Mouse (Mus musculus) induced T-regulatory cell, adult 2 months (primary cell): ENCODE data around the gene Elovl1.
A peak's percentile ranks its signal among the peaks of the same experiment; 100 is the strongest.

Experiments used
- DNase-seq: peaks from one replicate; pipeline ENCODE4 v3.0.0-alpha.2; 2012; ENCODE audit warnings: low read depth

Gene Elovl1

GRCm38 (mm10) chr4:118427768-118428451 lies at the start of gene Elovl1:
Gene Elovl1 (plus strand): TSS chr4:118428093.
- DNase-seq: peak; percentile 90

GRCm38 (mm10) chr4:118383271-118383670 lies 44.6 kb upstream of the Elovl1 start:
- DNase-seq: no peak

- no peak for DNase-seq
Measured at GRCm38 (mm10) chr4:118387316-118387715, 40.6 kb upstream of the Elovl1 start.

- DNase-seq: no peak
Measured at GRCm38 (mm10) chr4:118390146-118390545, 37.7 kb upstream of the Elovl1 start.

- DNase-seq: no peak
Measured at GRCm38 (mm10) chr4:118394505-118394904, 33.4 kb upstream of the Elovl1 start.

GRCm38 (mm10) chr4:118395289-118395688 lies 32.6 kb upstream of the Elovl1 start:
- DNase-seq: no peak

GRCm38 (mm10) chr4:118396433-118396832 lies 31.5 kb upstream of the Elovl1 start:
- DNase-seq: no peak

- DNase-seq: no peak
Measured at GRCm38 (mm10) chr4:118398400-118398799, 29.5 kb upstream of the Elovl1 start.

- no peak for DNase-seq
Measured at GRCm38 (mm10) chr4:118401421-118401820, 26.5 kb upstream of the Elovl1 start.

GRCm38 (mm10) chr4:118401918-118402317 lies 26.0 kb upstream of the Elovl1 start:
- DNase-seq: no peak

- no peak for DNase-seq
Measured at GRCm38 (mm10) chr4:118402701-118403100, 25.2 kb upstream of the Elovl1 start.

GRCm38 (mm10) chr4:118409142-118409900 lies 18.6 kb upstream of the Elovl1 start, which contains the start of the genes Szt2 and Med8:
Gene Szt2 (minus strand): TSS chr4:118409273.
Gene Med8 (plus strand): TSS chr4:118409337.
- peak; percentile 97 for DNase-seq

- no peak for DNase-seq
Measured at GRCm38 (mm10) chr4:118410871-118411270, 17.0 kb upstream of the Elovl1 start.

GRCm38 (mm10) chr4:118413553-118413952 lies 14.3 kb upstream of the Elovl1 start:
- DNase-seq: no peak

GRCm38 (mm10) chr4:118415779-118416178 lies 12.1 kb upstream of the Elovl1 start:
- DNase-seq: no peak

- DNase-seq: no peak
Measured at GRCm38 (mm10) chr4:118416329-118416728, 11.6 kb upstream of the Elovl1 start.

GRCm38 (mm10) chr4:118417112-118417797 lies 10.6 kb upstream of the Elovl1 start:
- DNase-seq: no peak

- no peak for DNase-seq
Measured at GRCm38 (mm10) chr4:118421384-118421783, 6.5 kb upstream of the Elovl1 start.

GRCm38 (mm10) chr4:118424541-118425160 lies 3.2 kb upstream of the Elovl1 start:
- no peak for DNase-seq

- DNase-seq: no peak
Measured at GRCm38 (mm10) chr4:118425374-118425773, 2.5 kb upstream of the Elovl1 start.

- DNase-seq: no peak
Measured at GRCm38 (mm10) chr4:118427415-118427767, 502 bp upstream of the Elovl1 start.

GRCm38 (mm10) chr4:118428531-118429214 lies 780 bp downstream of the Elovl1 start:
- no peak for DNase-seq
